ENCODE assay signal across 9 mouse cellular contexts in the genomic region with DNA sequence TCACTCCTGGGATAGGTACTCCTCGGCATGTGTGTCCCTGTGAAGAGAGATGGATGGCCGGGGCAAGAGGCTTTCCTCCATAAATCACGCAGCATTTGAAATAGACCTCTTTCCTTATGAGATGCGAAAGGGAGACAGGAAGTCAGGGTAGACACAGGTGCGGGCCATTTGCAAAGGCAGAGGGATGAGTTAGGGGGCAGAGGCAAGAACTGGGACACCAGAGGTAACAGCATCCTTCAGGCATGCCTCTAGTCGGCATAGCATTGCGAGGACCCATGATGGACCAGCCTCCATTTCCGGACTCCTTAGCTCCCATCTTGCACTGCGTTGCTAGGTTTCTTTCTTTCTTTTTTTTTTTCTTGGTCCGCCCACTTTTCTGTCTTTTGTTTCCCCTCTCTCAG.
A peak's percentile ranks its signal among the peaks of the same experiment; 100 is the strongest.
DNase-seq lines count a peak whose midpoint lies in the region; ATAC-seq and TF ChIP-seq lines count a peak whose summit lies in the region.
"Had no signal": no experiment of that assay in that cellular context is flagged by ENCODE, and none has a peak within 500 bp of the region (broad histone marks: within the 10 kb centered on the region; RNA-seq: fewer than 3 reads in every experiment).

No protein-coding gene starts in this region.

- TF ChIP-seq EP300 in lung, postnatal 0 days (IDR thresholded peaks at IDR 0.05): no peak

- no peaks in the 10 kb centered on the region for H3K4me1 ChIP-seq in lung, embryonic 14.5 days (ENCODE audit: insufficient read depth)
- H3K4me1 ChIP-seq in lung, postnatal 0 days (ENCODE audit: insufficient read depth, low read depth, low read length): no peaks in the 10 kb centered on the region
- peaks cover 42% of the 10 kb centered on the region for H3K4me1 ChIP-seq in embryonic facial prominence, embryonic 13.5 days

- no peak overlapping the region; the same call in 1 of the 2 replicates for H3K4me2 ChIP-seq in lung, embryonic 14.5 days
- no peak overlapping the region for H3K4me2 ChIP-seq in lung, postnatal 0 days (replicated peaks; ENCODE audit: low read depth, low read length)
- peak overlapping the region; percentile 27 for H3K4me2 ChIP-seq in embryonic facial prominence, embryonic 13.5 days

- H3K27ac ChIP-seq in lung, embryonic 14.5 days (ENCODE audit: low read depth): no peak overlapping the region
- H3K27ac ChIP-seq in lung, postnatal 0 days (ENCODE audit: low read length): no peak overlapping the region
- H3K27ac ChIP-seq in embryonic facial prominence, embryonic 13.5 days: no peak overlapping the region

- ATAC-seq in lung, embryonic 14.5 days (ENCODE audit: insufficient read depth): no peak
- no peak for ATAC-seq in lung, postnatal 0 days
- ATAC-seq in embryonic facial prominence, embryonic 13.5 days (ENCODE audit: insufficient number of reproducible peaks, insufficient read depth, low FRiP score, low TSS enrichment, low read depth): no peak
- ATAC-seq: forebrain, embryonic 16.5 days; hindbrain, embryonic 16.5 days had no signal

- no peaks in the 10 kb centered on the region for H3K9me3 ChIP-seq in lung, embryonic 14.5 days (ENCODE audit: low read depth, low read length)
- H3K9me3 ChIP-seq in lung, postnatal 0 days (ENCODE audit: low read length): no peaks in the 10 kb centered on the region
- no peaks in the 10 kb centered on the region for H3K9me3 ChIP-seq in embryonic facial prominence, embryonic 13.5 days

- DNase-seq in lung, embryonic 14.5 days: peak; percentile 33
- DNase-seq in lung, postnatal 0 days (ENCODE audit: low spot score): no peak
- peak; percentile 12 to 40 for DNase-seq in kidney, postnatal 25 days
- DNase-seq in testis, postnatal 14 days (ENCODE audit: low spot score): peak; percentile 24
- DNase-seq in cerebellum, postnatal 25 days: no peak
- DNase-seq in layer of hippocampus, adult 8-10 months (ENCODE audit: low spot score in 2 of 2): no peak

- H3K36me3 ChIP-seq in lung, embryonic 14.5 days (ENCODE audit: insufficient read depth): no peaks in the 10 kb centered on the region
- H3K36me3 ChIP-seq in lung, postnatal 0 days (ENCODE audit: insufficient read depth, low read length): no peaks in the 10 kb centered on the region
- no peaks in the 10 kb centered on the region for H3K36me3 ChIP-seq in embryonic facial prominence, embryonic 13.5 days

- no peak for TF ChIP-seq CTCF in lung, embryonic 14.5 days (IDR thresholded peaks at IDR 0.05; ENCODE audit: low read depth)
- no peak for TF ChIP-seq CTCF in lung, postnatal 0 days (IDR thresholded peaks at IDR 0.05)

- no peak overlapping the region for H3K9ac ChIP-seq in lung, embryonic 14.5 days
- no peak overlapping the region for H3K9ac ChIP-seq in lung, postnatal 0 days (replicated peaks; ENCODE audit: low read depth)
- H3K9ac ChIP-seq in embryonic facial prominence, embryonic 13.5 days: no peak overlapping the region

- no peaks in the 10 kb centered on the region for H3K27me3 ChIP-seq in lung, embryonic 14.5 days (ENCODE audit: insufficient read depth, low read length)
- no peaks in the 10 kb centered on the region for H3K27me3 ChIP-seq in lung, postnatal 0 days (replicated peaks; ENCODE audit: insufficient read depth, low read length)
- 0 out of 2 replicates have a peak, but pooled peaks cover 5% of the 10 kb centered on the region for H3K27me3 ChIP-seq in embryonic facial prominence, embryonic 13.5 days

- WGBS in lung, embryonic 14.5 days: 49% methylated on average over 10 of the region's 10 CpGs
- WGBS in lung, postnatal 0 days: 59% methylated on average over 10 of the region's 10 CpGs
- 64% methylated on average over 10 of the region's 10 CpGs for WGBS in embryonic facial prominence, embryonic 13.5 days

- no peak overlapping the region for H3K4me3 ChIP-seq in lung, embryonic 14.5 days (ENCODE audit: low read depth, low read length)
- no peak overlapping the region for H3K4me3 ChIP-seq in lung, postnatal 0 days (ENCODE audit: low read depth, low read length)
- no peak overlapping the region for H3K4me3 ChIP-seq in embryonic facial prominence, embryonic 13.5 days

Comparison
In these comparisons a context has a peak if more than half of its experiments do, and no peak if none do; other contexts are left out.
1. DNase-seq: peak in lung, embryonic 14.5 days (single experiment), kidney, postnatal 25 days (2 of 2) and testis, postnatal 14 days (single experiment); none in lung, postnatal 0 days (single experiment), cerebellum, postnatal 25 days (0 of 2) and layer of hippocampus, adult 8-10 months (0 of 2).